Comparison of ENCODE assay signal across 8 mouse cellular contexts in the genomic region with DNA sequence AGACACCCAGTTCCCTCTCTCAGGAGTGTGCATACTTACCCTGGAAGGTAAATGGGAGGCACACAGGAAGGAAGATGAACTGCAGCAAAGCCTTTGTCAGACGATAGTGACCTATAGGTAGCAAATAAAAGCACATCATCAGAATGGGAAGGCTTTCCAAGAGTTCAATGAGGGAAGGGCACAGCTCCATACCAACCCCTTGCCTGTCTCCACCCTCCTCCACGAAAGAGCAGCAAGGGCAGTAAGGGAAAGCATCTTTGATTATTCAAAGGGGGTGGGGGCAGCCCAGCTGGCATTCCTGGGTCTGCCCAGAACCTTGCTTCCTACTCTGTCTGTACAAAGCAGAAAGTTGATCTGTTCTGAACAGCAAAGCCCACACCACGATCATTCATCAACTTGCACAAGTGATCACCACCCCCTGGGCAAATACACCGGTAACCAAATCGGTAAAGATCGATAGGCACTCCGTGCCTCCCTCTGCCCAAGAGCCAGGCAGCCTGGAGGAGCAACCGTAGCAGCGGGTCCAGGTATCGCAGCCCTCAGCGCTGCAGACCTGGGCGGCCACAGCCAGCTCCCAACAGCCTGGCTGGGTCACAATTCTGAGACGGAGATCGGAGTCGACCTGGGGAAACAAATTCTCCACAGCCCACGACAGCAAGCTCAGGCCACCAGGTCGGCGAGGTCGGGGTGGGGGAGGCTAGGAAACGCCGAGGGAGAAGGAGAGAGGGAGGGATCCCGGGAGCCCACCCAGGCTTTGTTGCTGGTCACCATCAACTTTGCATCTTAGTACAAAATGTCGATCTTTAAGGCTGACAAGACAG. TPM values are rescaled to one million over a fixed set of nuclear protein-coding genes. Genes with fewer than 3 reads are reported as not detected.
A peak's percentile ranks its signal among the peaks of the same experiment; 100 is the strongest.
DNase-seq lines count a peak whose midpoint lies in the region; ATAC-seq and TF ChIP-seq lines count a peak whose summit lies in the region.

No protein-coding gene starts in this region.

- WGBS in embryonic facial prominence, embryonic 15.5 days: 4% methylated on average over 23 of the region's 23 CpGs
- 4% methylated on average over 23 of the region's 23 CpGs for WGBS in hindbrain, embryonic 15.5 days
- 2% methylated on average over 23 of the region's 23 CpGs for WGBS in limb, embryonic 14.5 days
- 3% methylated on average over 23 of the region's 23 CpGs for WGBS in midbrain, postnatal 0 days

- no peak for TF ChIP-seq POLR2A in limb, embryonic 14.5 days (IDR thresholded peaks at IDR 0.05; ENCODE audit: borderline replicate concordance, extremely low read depth, insufficient read depth, insufficient read length)

- DNase-seq in layer of hippocampus, postnatal 10 days (ENCODE audit: low spot score in 2 of 2): peak; percentile 8 to 21
- no peak for DNase-seq in layer of hippocampus, adult 11-12 months (ENCODE audit: low spot score)
- DNase-seq in adrenal gland, postnatal 25 days: peak; percentile 15
- DNase-seq in limb, embryonic 14.5 days (ENCODE audit: low spot score): no peak
- peak; percentile 5 for DNase-seq in midbrain, postnatal 0 days (ENCODE audit: low spot score)
- peak; percentile 10 for DNase-seq in urinary bladder, postnatal 14 days (ENCODE audit: low spot score)

- H3K27ac ChIP-seq in embryonic facial prominence, embryonic 15.5 days (replicated peaks): peak overlapping the region; percentile 99
- peak overlapping the region; percentile 54 for H3K27ac ChIP-seq in hindbrain, embryonic 15.5 days (replicated peaks)
- 0 out of 2 replicates have a peak overlapping the region, but pooled peaks have one; percentile 26 for H3K27ac ChIP-seq in limb, embryonic 14.5 days (replicated peaks; ENCODE audit: low read depth, low read length)
- H3K27ac ChIP-seq in midbrain, postnatal 0 days (ENCODE audit: low read depth, low read length): peak overlapping the region; percentile 55; the same call in 1 of the 2 replicates

- H3K4me3 ChIP-seq in embryonic facial prominence, embryonic 15.5 days (replicated peaks): peak overlapping the region; percentile 94
- peak overlapping the region; percentile 89 for H3K4me3 ChIP-seq in hindbrain, embryonic 15.5 days
- peak overlapping the region; percentile 90 for H3K4me3 ChIP-seq in limb, embryonic 14.5 days (replicated peaks; ENCODE audit: low read length)
- H3K4me3 ChIP-seq in midbrain, postnatal 0 days (ENCODE audit: low read depth, low read length): peak overlapping the region; percentile 91

- H3K9ac ChIP-seq in embryonic facial prominence, embryonic 15.5 days: peak overlapping the region; percentile 84; the same call in 1 of the 2 replicates
- peak overlapping the region; percentile 85 for H3K9ac ChIP-seq in hindbrain, embryonic 15.5 days
- H3K9ac ChIP-seq in limb, embryonic 14.5 days (ENCODE audit: low read depth, low read length, severe bottlenecking): peak overlapping the region; percentile 92
- peak overlapping the region; percentile 74 for H3K9ac ChIP-seq in midbrain, postnatal 0 days (replicated peaks; ENCODE audit: low read length, poor library complexity, severe bottlenecking)

- no peak for ATAC-seq in embryonic facial prominence, embryonic 15.5 days (ENCODE audit: insufficient number of reproducible peaks, low FRiP score, low TSS enrichment, low read depth)
- no peak for ATAC-seq in hindbrain, embryonic 15.5 days (ENCODE audit: low FRiP score, low read depth)
- ATAC-seq in limb, embryonic 14.5 days (ENCODE audit: low FRiP score, low read depth): no peak
- ATAC-seq in midbrain, postnatal 0 days (ENCODE audit: low FRiP score): no peak

- peaks cover 8% of the 10 kb centered on the region; the same call in 1 of the 2 replicates for H3K36me3 ChIP-seq in embryonic facial prominence, embryonic 15.5 days
- no peaks in the 10 kb centered on the region for H3K36me3 ChIP-seq in hindbrain, embryonic 15.5 days
- no peaks in the 10 kb centered on the region; the same call in 1 of the 2 replicates for H3K36me3 ChIP-seq in limb, embryonic 14.5 days (ENCODE audit: control insufficient read depth, insufficient read depth, low read length)
- H3K36me3 ChIP-seq in midbrain, postnatal 0 days (ENCODE audit: insufficient read depth, low read length): no peaks in the 10 kb centered on the region

- no peaks in the 10 kb centered on the region for H3K27me3 ChIP-seq in embryonic facial prominence, embryonic 15.5 days
- H3K27me3 ChIP-seq in hindbrain, embryonic 15.5 days: no peaks in the 10 kb centered on the region
- H3K27me3 ChIP-seq in limb, embryonic 14.5 days (ENCODE audit: control insufficient read depth, insufficient read depth, low read length): no peaks in the 10 kb centered on the region
- no peaks in the 10 kb centered on the region for H3K27me3 ChIP-seq in midbrain, postnatal 0 days (ENCODE audit: insufficient read depth, low read length)

- no peaks in the 10 kb centered on the region for H3K9me3 ChIP-seq in embryonic facial prominence, embryonic 15.5 days (replicated peaks)
- no peaks in the 10 kb centered on the region for H3K9me3 ChIP-seq in hindbrain, embryonic 15.5 days
- H3K9me3 ChIP-seq in limb, embryonic 14.5 days (ENCODE audit: control insufficient read depth, low read length): no peaks in the 10 kb centered on the region
- no peaks in the 10 kb centered on the region for H3K9me3 ChIP-seq in midbrain, postnatal 0 days (ENCODE audit: low read length)

- peak overlapping the region; percentile 94 for H3K4me2 ChIP-seq in embryonic facial prominence, embryonic 15.5 days (replicated peaks)
- H3K4me2 ChIP-seq in hindbrain, embryonic 15.5 days: peak overlapping the region; percentile 95
- H3K4me2 ChIP-seq in limb, embryonic 14.5 days (replicated peaks; ENCODE audit: low read depth, low read length, severe bottlenecking): peak overlapping the region; percentile 99
- H3K4me2 ChIP-seq in midbrain, postnatal 0 days (ENCODE audit: low read depth, low read length, poor library complexity, severe bottlenecking): peak overlapping the region; percentile 97

- TF ChIP-seq CTCF in midbrain, postnatal 0 days (IDR thresholded peaks at IDR 0.05): no peak; the same call in 1 of the 2 replicates

- H3K4me1 ChIP-seq in embryonic facial prominence, embryonic 15.5 days: 0 out of 2 replicates have a peak, but pooled peaks cover 12% of the 10 kb centered on the region
- H3K4me1 ChIP-seq in hindbrain, embryonic 15.5 days (replicated peaks): peaks cover 14% of the 10 kb centered on the region
- H3K4me1 ChIP-seq in limb, embryonic 14.5 days (ENCODE audit: control insufficient read depth, insufficient read depth, low read length): peaks cover 5% of the 10 kb centered on the region; the same call in 1 of the 2 replicates
- no peaks in the 10 kb centered on the region for H3K4me1 ChIP-seq in midbrain, postnatal 0 days (ENCODE audit: insufficient read depth, low read length)

RNA-seq across cellular contexts. Expression of a gene that starts 3.1 kb away (rescaled TPM):
- 10 to 100 TPM; 12.1 to 14.1 TPM for total RNA-seq in layer of hippocampus, postnatal 10 days (2021)
- 35.0 and 46.2 TPM in 2 replicates for total RNA-seq in adrenal gland, postnatal 25 days (2021)
- 43.7 and 49.9 TPM in 2 replicates for polyA plus RNA-seq in embryonic facial prominence, embryonic 15.5 days (2015; fragmentation: Nextera tagmentation; extraction: Ambion mirVana)
- 20.4 and 21.9 TPM in 2 replicates for polyA plus RNA-seq in hindbrain, embryonic 15.5 days (2015; fragmentation: Nextera tagmentation; extraction: Ambion mirVana)
- 13.4 and 14.2 TPM in 2 replicates for polyA plus RNA-seq in limb, embryonic 14.5 days (2012; rRNA removed)
- polyA plus RNA-seq in limb, embryonic 14.5 days (2014; fragmentation: Nextera tagmentation; extraction: Ambion mirVana): 30.9 and 32.9 TPM in 2 replicates
- total RNA-seq in midbrain, postnatal 0 days (2014; rRNA removed): 8.4 and 11.8 TPM in 2 replicates
- 8.4 and 10.7 TPM in 2 replicates for polyA plus RNA-seq in midbrain, postnatal 0 days (2015; fragmentation: Nextera tagmentation; extraction: Ambion mirVana)

Comparison
In these comparisons a context has a peak if more than half of its experiments do, and no peak if none do; other contexts are left out.
1. DNase-seq: peak in layer of hippocampus, postnatal 10 days (2 of 2), adrenal gland, postnatal 25 days (single experiment), midbrain, postnatal 0 days (single experiment) and urinary bladder, postnatal 14 days (single experiment); none in layer of hippocampus, adult 11-12 months (single experiment) and limb, embryonic 14.5 days (single experiment).
2. H3K27ac ChIP-seq: peak in every context shown above with its lines; median percentile 99 in embryonic facial prominence, embryonic 15.5 days; 55 in midbrain, postnatal 0 days; 54 in hindbrain, embryonic 15.5 days; 26 in limb, embryonic 14.5 days.
3. Peak in every context shown above with its lines, with median percentiles within 50 percentile points of each other: H3K4me2 ChIP-seq, H3K4me3 ChIP-seq and H3K9ac ChIP-seq.